Mouse (Mus musculus) liver, embryonic 14 days (tissue): ENCODE data around the gene Tnfsf13b. TPM values are rescaled to one million over a fixed set of nuclear protein-coding genes. Genes with fewer than 3 reads are reported as not detected.

ENCODE experiments used
- polyA plus RNA-seq: library from polyadenylated mRNA; depleted of rRNA; stranded (reverse); fragments of >200 nt; gene quantifications from 2 replicates; pipeline ENCODE4 v1.2.3, GENCODE M21; 2012; rRNA removed

The Tnfsf13b gene
- polyA plus RNA-seq = 0.03 and 0.15 TPM in 2 replicates

DNA sequence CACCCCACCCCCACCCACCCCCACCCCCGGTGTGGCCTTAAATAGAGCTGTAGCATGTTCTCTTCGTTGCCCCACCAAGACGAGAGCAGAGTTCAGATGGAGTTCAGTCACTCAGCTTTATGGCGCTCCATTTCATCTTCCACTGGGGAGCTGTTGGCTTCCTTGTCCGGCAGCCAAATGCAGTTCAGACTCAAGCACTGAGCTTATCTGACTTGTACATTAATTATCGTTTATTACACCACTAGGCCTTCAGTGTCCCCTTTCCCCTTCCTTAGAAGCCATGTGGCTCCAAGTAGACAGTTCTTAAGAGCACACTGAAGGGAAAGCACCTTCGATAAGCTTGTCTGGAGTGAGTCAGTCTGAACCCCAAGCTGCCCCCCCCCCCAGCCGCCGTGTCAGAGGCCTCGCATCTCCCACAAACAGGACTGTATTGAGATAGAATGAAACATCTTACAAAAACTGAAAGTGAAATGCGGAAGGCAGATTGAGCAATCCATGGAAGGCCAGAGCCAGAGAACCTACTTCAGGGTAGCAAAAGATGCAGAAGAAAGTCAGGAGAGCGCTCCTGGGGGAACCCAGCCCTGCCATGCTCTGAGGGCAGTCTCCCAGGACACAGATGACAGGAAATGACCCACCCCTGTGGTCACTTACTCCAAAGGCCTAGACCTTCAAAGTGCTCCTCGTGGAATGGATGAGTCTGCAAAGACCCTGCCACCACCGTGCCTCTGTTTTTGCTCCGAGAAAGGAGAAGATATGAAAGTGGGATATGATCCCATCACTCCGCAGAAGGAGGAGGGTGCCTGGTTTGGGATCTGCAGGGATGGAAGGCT is at the start of gene Tnfsf13b:
Tnfsf13b (plus strand) TSS at position 312 of the 830 bp plus-strand sequence.

DNA sequence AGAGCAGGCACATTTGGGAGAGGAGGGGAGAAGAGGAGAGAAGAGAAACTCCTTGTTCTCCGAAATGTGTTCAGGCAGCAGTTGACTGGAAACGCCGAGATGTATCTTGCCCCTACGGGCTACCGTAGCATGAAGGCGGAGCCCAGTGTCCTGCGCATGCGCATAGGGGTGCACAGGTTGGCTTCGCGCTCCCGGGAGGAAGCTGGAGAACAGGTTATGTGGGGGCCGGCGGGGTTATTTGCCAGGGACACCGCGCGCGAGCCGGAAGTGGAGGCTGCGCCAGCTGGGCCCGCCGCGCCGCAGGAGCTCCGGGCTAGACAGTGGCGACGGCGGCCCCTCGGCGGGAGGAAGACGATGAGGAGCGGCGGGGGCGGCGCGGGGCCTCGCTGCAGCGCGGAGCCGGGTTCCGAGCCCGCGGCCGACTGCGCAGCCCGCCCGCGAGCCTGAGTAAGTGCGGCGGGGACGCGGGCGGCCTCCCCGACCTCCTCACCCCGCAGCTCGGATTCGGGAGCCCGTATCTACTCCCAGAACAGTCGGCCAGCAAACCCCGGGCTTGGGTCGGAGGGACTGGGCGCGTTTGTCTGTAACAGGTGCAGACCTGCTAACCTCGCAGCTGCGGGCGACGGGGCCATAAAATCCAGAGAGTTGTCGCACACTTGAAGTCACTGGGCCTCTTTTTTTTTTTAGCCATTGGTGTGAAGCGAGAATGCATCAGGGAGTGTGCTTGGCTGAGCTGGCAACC is 28.5 kb upstream of the Tnfsf13b start, which contains the start of the genes Lig4 and Abhd13:
Lig4 (minus strand) TSS at position 114 of the 742 bp plus-strand sequence.
Abhd13 (plus strand) TSS at position 135 of the 742 bp plus-strand sequence.

Other genes starting within 250 kb of the Tnfsf13b start
- 0.07 and 0.09 TPM in 2 replicates for gene Fam155a, start 235.3 kb upstream of the Tnfsf13b start, polyA plus RNA-seq
- gene Gm10217, start 142.2 kb upstream of the Tnfsf13b start, polyA plus RNA-seq = not detected in 2 replicates
- gene Lig4, start 28.8 kb upstream of the Tnfsf13b start, polyA plus RNA-seq = 0.86 and 0.90 TPM in 2 replicates
- 2.9 and 3.4 TPM in 2 replicates for gene Abhd13, start 28.8 kb upstream of the Tnfsf13b start, polyA plus RNA-seq
- gene Myo16, start 147.4 kb downstream of the Tnfsf13b start, polyA plus RNA-seq = 0.01 and 0.02 TPM in 2 replicates